9 mouse cellular contexts compared by ENCODE assay signal in genomic region chr11:51539759-51540282, GRCm38 (mm10). TPM values are rescaled to one million over a fixed set of nuclear protein-coding genes. Genes with fewer than 3 reads are reported as not detected.
A peak's percentile ranks its signal among the peaks of the same experiment; 100 is the strongest.
DNase-seq lines count a peak whose midpoint lies in the region; ATAC-seq and TF ChIP-seq lines count a peak whose summit lies in the region.
"Had no signal": no experiment of that assay in that cellular context is flagged by ENCODE, and none has a peak within 500 bp of the region (broad histone marks: within the 10 kb centered on the region; RNA-seq: fewer than 3 reads in every experiment).

No protein-coding gene starts in this region.

- no peak for TF ChIP-seq POLR2A in liver, adult 2 months (IDR thresholded peaks at IDR 0.05; ENCODE audit: extremely low read depth, insufficient read depth, low read length)

- peak; percentile 43; the same call in 1 of the 2 replicates for ATAC-seq in heart, embryonic 13.5 days (ENCODE audit: extremely low read depth, insufficient number of reproducible peaks, low FRiP score, low TSS enrichment)
- peak; percentile 86 for ATAC-seq in kidney, postnatal 0 days (replicated peaks; ENCODE audit: low FRiP score, low read depth)
- ATAC-seq in stomach, embryonic 14.5 days (ENCODE audit: insufficient number of reproducible peaks, insufficient read depth, low FRiP score, low read depth): peak; percentile 74

- H3K4me1 ChIP-seq in heart, embryonic 13.5 days: peaks cover 5% of the 10 kb centered on the region; the same call in 1 of the 2 replicates
- H3K4me1 ChIP-seq in kidney, postnatal 0 days (replicated peaks; ENCODE audit: insufficient read depth, low read length): no peaks in the 10 kb centered on the region
- no peaks in the 10 kb centered on the region for H3K4me1 ChIP-seq in liver, adult 2 months (ENCODE audit: control insufficient read depth, insufficient read depth, low read length)
- H3K4me1 ChIP-seq in stomach, embryonic 14.5 days (ENCODE audit: control insufficient read depth, insufficient read depth, low read length): no peaks in the 10 kb centered on the region

- DNase-seq in CD4-positive, CD25-positive, alpha-beta regulatory T cell, adult 2 months (ENCODE audit: low read depth, low spot score): peak; percentile 96
- DNase-seq in brain, embryonic 18.5 days (ENCODE audit: low read depth, low spot score): peak; percentile 75
- peak; percentile 54 for DNase-seq in fat pad, adult 2 months (ENCODE audit: extremely low read depth, low read depth, low spot score)
- DNase-seq in kidney, postnatal 0 days (ENCODE audit: low spot score): peak; percentile 98
- DNase-seq in liver, adult 2 months (ENCODE audit: extremely low read depth, low read depth, low spot score): peak; percentile 91
- peak; percentile 88 to 94 for DNase-seq in natural killer cell, adult 2 months (ENCODE audit: low spot score in 2 of 2)

- H3K4me3 ChIP-seq in heart, embryonic 13.5 days: no peak overlapping the region
- no peak overlapping the region for H3K4me3 ChIP-seq in kidney, postnatal 0 days (replicated peaks; ENCODE audit: low read depth, low read length)
- H3K4me3 ChIP-seq in liver, adult 2 months (ENCODE audit: insufficient read depth, low read depth, low read length): no peak overlapping the region
- no peak overlapping the region for H3K4me3 ChIP-seq in stomach, embryonic 14.5 days (ENCODE audit: low read depth, low read length)
- H3K4me3 ChIP-seq: erythroblast, embryonic 14.5 days had no signal

- H3K9me3 ChIP-seq in heart, embryonic 13.5 days: no peaks in the 10 kb centered on the region
- H3K9me3 ChIP-seq in kidney, postnatal 0 days (replicated peaks; ENCODE audit: low read length): no peaks in the 10 kb centered on the region
- H3K9me3 ChIP-seq in stomach, embryonic 14.5 days (ENCODE audit: control insufficient read depth, low read depth, low read length): no peaks in the 10 kb centered on the region

- H3K79me2 ChIP-seq in liver, adult 2 months (ENCODE audit: control insufficient read depth, insufficient read depth, low read length): no peaks in the 10 kb centered on the region

- H3K4me2 ChIP-seq in heart, embryonic 13.5 days: no peak overlapping the region
- no peak overlapping the region for H3K4me2 ChIP-seq in kidney, postnatal 0 days (ENCODE audit: low read length)
- H3K4me2 ChIP-seq in stomach, embryonic 14.5 days (replicated peaks; ENCODE audit: low read depth, low read length): no peak overlapping the region

- no peak overlapping the region for H3K27ac ChIP-seq in heart, embryonic 13.5 days (replicated peaks)
- no peak overlapping the region for H3K27ac ChIP-seq in kidney, postnatal 0 days
- H3K27ac ChIP-seq in liver, adult 2 months (replicated peaks; ENCODE audit: insufficient read depth, low read depth, low read length): no peak overlapping the region
- H3K27ac ChIP-seq in stomach, embryonic 14.5 days (ENCODE audit: low read length): no peak overlapping the region

- TF ChIP-seq CTCF in kidney, postnatal 0 days (IDR thresholded peaks at IDR 0.05; ENCODE audit: low read depth): peak; percentile 100
- peak; percentile 97 for TF ChIP-seq CTCF in liver, adult 2 months (IDR thresholded peaks at IDR 0.05; ENCODE audit: low read depth, low read length)

- H3K36me3 ChIP-seq in heart, embryonic 13.5 days: no peaks in the 10 kb centered on the region
- no peaks in the 10 kb centered on the region for H3K36me3 ChIP-seq in kidney, postnatal 0 days (ENCODE audit: insufficient read depth, low read length)
- no peaks in the 10 kb centered on the region for H3K36me3 ChIP-seq in liver, adult 2 months (ENCODE audit: control insufficient read depth, insufficient read depth, low read length)
- H3K36me3 ChIP-seq in stomach, embryonic 14.5 days (ENCODE audit: control insufficient read depth, insufficient read depth, low read length): no peaks in the 10 kb centered on the region

- 12% methylated on average over 10 of the region's 10 CpGs for WGBS in heart, embryonic 13.5 days
- 11% methylated on average over 10 of the region's 10 CpGs for WGBS in kidney, postnatal 0 days
- WGBS in liver, adult 2 months: 11% methylated on average over 10 of the region's 10 CpGs
- WGBS in stomach, embryonic 14.5 days: 9% methylated on average over 10 of the region's 10 CpGs

- no peak overlapping the region for H3K9ac ChIP-seq in heart, embryonic 13.5 days
- no peak overlapping the region for H3K9ac ChIP-seq in kidney, postnatal 0 days (ENCODE audit: low read depth, low read length)
- no peak overlapping the region for H3K9ac ChIP-seq in liver, adult 2 months (ENCODE audit: low read depth, low read length)
- no peak overlapping the region for H3K9ac ChIP-seq in stomach, embryonic 14.5 days (replicated peaks; ENCODE audit: low read depth, low read length)

- peaks cover 14% of the 10 kb centered on the region; the same call in 1 of the 2 replicates for H3K27me3 ChIP-seq in heart, embryonic 13.5 days (replicated peaks)
- no peaks in the 10 kb centered on the region for H3K27me3 ChIP-seq in kidney, postnatal 0 days (ENCODE audit: insufficient read depth, low read length)
- no peaks in the 10 kb centered on the region for H3K27me3 ChIP-seq in liver, adult 2 months (ENCODE audit: control insufficient read depth, insufficient read depth, low read length)
- H3K27me3 ChIP-seq in stomach, embryonic 14.5 days (ENCODE audit: control insufficient read depth, insufficient read depth, low read length): no peaks in the 10 kb centered on the region

RNA-seq across cellular contexts. Expression of gene Phykpl, which starts 44.7 kb away (rescaled TPM):
- 13.1 and 14.6 TPM in 2 replicates for polyA plus RNA-seq in heart, embryonic 13.5 days (2015; fragmentation: Nextera tagmentation; extraction: Ambion mirVana)
- 24.6 and 26.1 TPM in 2 replicates for polyA plus RNA-seq in kidney, postnatal 0 days (2015; fragmentation: Nextera tagmentation; extraction: Ambion mirVana)
- 12.7 and 16.5 TPM in 2 replicates for total RNA-seq in liver, adult 2 months (2014; rRNA removed)
- polyA plus RNA-seq in liver, adult 2 months (2012; rRNA removed): 19.6 and 23.7 TPM in 2 replicates
- polyA plus RNA-seq in stomach, embryonic 14.5 days (2014; fragmentation: Nextera tagmentation; extraction: Ambion mirVana): 19.0 and 21.8 TPM in 2 replicates
